Mouse (Mus musculus) mesoderm, embryonic 11.5 days (tissue): Measurements from ENCODE around the gene Hpcal4.

Source experiments
- DNase-seq: peaks from one replicate; pipeline ENCODE4 v3.0.0-alpha.2; 2012; ENCODE audit warnings: low read depth, low spot score

Hpcal4 gene

DNA sequence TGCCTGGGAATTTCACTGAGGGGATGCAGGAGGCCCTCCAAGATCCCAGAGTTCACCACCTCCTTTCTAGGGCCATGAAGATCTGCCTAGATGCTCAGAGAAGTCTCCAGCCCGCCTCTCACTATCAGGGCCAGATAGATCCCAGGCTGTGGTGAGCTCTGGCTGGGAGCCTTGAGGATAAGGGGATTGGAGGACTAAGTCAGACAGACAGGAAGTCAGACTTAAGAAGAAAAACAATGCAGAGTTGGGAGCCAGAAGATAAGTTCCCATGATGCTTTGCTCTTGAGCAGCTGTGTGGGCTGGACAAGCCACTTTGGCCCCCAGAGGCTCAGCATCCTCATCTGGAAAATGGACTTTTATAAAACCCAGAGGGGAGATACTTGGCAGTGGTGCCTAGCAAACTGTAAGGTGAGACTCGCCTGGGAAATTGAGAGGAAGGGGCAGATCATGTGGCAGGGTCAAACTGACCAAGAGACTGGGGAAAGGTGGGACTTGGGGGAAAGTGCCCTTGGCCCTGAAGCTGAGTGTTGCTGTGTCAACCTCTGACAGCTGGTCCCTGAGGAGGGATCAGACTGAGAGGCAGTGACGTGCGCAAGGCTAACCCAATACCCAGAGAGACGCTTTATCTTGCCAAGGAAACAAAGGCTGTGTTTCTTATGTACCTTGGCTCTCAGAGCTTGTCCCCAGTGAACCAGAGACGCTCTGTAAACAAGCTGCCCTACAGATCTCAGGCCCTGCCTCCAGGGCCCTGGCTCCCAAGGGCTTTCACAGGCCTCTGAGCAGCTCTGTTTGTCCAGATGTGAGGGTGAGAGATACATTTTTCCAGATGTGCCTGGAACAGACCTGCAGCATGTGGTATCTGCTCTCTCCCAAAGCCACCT, 54.6 kb downstream of the Hpcal4 start:
- peak; percentile 44 for DNase-seq

DNA sequence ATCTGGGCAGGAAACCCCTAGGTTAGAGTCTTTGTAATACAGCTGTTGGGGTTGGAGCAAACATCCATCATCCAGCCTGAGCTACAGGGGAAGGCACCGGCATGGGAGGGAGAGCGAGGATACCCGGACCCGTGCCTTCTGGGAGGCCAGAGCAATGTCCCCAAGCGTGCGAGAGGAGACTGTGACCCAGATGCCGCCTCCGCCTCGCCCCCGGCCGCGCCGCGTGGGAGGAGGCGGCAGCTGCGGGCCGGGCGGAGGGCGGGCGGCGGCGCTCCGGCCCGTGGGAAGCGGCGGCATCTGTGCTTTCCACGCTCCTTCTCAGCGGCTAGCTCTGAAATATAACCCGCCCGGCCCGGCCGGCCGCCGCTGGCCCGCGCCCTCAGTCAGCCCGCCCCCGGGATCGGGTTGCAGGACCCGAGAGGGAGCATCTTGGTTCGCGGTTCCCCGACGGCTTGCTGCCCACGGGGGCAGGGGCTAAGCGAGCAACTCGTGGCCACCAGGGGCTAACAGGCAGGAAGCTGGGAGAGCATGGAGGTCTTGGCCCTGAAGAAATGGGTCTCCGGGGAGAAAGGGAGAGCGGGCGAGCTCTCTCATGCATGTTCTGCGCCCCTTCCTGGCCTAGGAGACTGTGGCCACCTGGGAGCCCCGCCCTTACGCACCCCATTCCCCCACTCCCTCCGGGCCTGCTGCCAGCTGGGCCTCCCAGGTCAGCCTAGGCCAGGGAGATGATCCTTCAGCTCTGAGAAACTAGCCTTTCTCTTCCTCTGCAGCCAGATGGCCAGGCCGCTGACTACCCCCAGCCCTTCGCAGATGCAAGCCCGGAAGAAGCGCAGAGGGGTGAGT, 56.6 kb downstream of the Hpcal4 start:
- peak; percentile 74 for DNase-seq
